Mouse (Mus musculus) forebrain, embryonic 12.5 days (tissue): Measurements from ENCODE around the gene Nectin2. TPM values are rescaled to one million over a fixed set of nuclear protein-coding genes. Genes with fewer than 3 reads are reported as not detected.

Experiments used
- ATAC-seq: fragments of 200-750 bp; cut with Nextera tagmentation; 2 replicates; pipeline ENCODE4 v1.8.0; 2017; ENCODE audit warnings: moderate TSS enrichment; ENCODE audit not compliant: low FRiP score
- H3K27ac ChIP-seq: fragments of 300-500 bp; sonication (generic); 2 replicates; pipeline ENCODE4 v1.5.1; 2016; ENCODE audit warnings: mild to moderate bottlenecking
- H3K27me3 ChIP-seq: fragments of 300-500 bp; sonication (generic); 2 replicates; pipeline ENCODE4 v1.6.1; 2016; ENCODE audit warnings: mild to moderate bottlenecking
- H3K36me3 ChIP-seq: fragments of 300-500 bp; sonication (generic); replicated peaks from 2 replicates; pipeline ENCODE4 v1.6.1; 2016; ENCODE audit warnings: mild to moderate bottlenecking
- H3K4me1 ChIP-seq: fragments of 300-500 bp; sonication (generic); 2 replicates; pipeline ENCODE4 v1.6.1; 2016
- H3K4me2 ChIP-seq: fragments of 300-500 bp; sonication (generic); 2 replicates; pipeline ENCODE4 v1.6.1; 2016; ENCODE audit warnings: mild to moderate bottlenecking, moderate library complexity
- H3K4me3 ChIP-seq: fragments of 300-500 bp; sonication (generic); replicated peaks from 2 replicates; pipeline ENCODE4 v1.5.1; 2016; ENCODE audit warnings: mild to moderate bottlenecking
- H3K9ac ChIP-seq: fragments of 300-500 bp; sonication (generic); 2 replicates; pipeline ENCODE4 v1.6.1; 2016; ENCODE audit warnings: mild to moderate bottlenecking
- H3K9me3 ChIP-seq: fragments of 300-500 bp; sonication (generic); 2 replicates; pipeline ENCODE4 v1.6.1; 2016
- WGBS: fragments of 180-500 bp; shearing (Covaris S2); methylation state at CpG from one replicate; pipeline ENCODE4 v1.1.7; 2016; 5-methylcytosine and 5-hydroxymethylcytosine counted together
- polyA plus RNA-seq: library from polyadenylated mRNA; unstranded; fragments of >200 nt; fragmentation: Nextera tagmentation; extraction: Ambion mirVana; gene quantifications from 2 replicates; pipeline ENCODE4 v1.2.1, GENCODE M21; 2016

The Nectin2 gene
- polyA plus RNA-seq, 1 experiment from 2014 or later = 47.3 TPM

DNA sequence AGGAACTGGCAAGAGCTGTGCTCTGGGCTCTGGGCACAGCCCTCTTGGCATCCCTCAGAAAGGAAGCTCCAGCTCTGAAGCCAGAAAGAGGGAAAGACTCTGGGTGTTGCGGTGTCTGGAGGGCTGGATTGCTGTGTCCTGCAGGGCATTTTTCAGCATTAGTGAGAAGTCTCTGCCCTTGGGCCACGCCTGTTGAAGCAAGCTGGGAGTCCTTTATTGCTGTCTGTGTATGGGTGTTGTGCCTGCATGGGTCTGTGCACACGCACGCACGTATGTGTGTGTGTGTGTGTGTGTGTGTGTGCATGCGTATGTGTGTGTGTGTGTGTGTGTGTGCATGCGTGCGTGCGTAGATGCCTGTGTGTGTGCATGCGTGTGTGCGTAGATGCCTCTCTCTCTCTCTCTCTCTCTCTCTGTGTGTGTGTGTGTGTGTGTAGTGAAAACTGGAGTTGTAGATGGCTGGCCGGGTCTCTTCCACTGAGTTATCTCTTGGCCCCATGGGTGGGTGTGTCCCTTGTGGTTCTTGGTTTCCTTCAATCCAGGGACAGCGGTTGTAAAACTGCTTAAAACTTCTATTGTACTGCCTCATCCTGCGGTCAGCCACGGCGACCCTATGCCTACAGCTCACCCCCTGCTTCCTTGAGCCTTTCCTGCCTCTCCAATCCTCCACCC lies 13.8 kb downstream of the Nectin2 start:
- 95% methylated on average over 16 of the region's 16 CpGs for WGBS
- ATAC-seq = no peak
- H3K4me1 ChIP-seq = peaks cover 3% of the 10 kb centered on the region; the same call in 1 of the 2 replicates
- no peaks in the 10 kb centered on the region for H3K9me3 ChIP-seq
- no peak overlapping the region for H3K9ac ChIP-seq
- H3K27ac ChIP-seq = no peak overlapping the region
- no peak overlapping the region for H3K4me3 ChIP-seq
- peaks cover 54% of the 10 kb centered on the region for H3K36me3 ChIP-seq
- H3K4me2 ChIP-seq = no peak overlapping the region
- no peaks in the 10 kb centered on the region for H3K27me3 ChIP-seq

- no peak overlapping the region for H3K9ac ChIP-seq
- no peak overlapping the region for H3K27ac ChIP-seq
- no peaks in the 10 kb centered on the region for H3K27me3 ChIP-seq
- WGBS = 83% methylated on average over 10 of the region's 10 CpGs
- H3K4me3 ChIP-seq = no peak overlapping the region
- no peaks in the 10 kb centered on the region for H3K9me3 ChIP-seq
- no peaks in the 10 kb centered on the region for H3K4me1 ChIP-seq
- no peak for ATAC-seq
- H3K36me3 ChIP-seq = peaks cover 70% of the 10 kb centered on the region
- H3K4me2 ChIP-seq = no peak overlapping the region
Measured at GRCm38 (mm10) chr7:19734178-19734666, 16.1 kb downstream of the Nectin2 start.

DNA sequence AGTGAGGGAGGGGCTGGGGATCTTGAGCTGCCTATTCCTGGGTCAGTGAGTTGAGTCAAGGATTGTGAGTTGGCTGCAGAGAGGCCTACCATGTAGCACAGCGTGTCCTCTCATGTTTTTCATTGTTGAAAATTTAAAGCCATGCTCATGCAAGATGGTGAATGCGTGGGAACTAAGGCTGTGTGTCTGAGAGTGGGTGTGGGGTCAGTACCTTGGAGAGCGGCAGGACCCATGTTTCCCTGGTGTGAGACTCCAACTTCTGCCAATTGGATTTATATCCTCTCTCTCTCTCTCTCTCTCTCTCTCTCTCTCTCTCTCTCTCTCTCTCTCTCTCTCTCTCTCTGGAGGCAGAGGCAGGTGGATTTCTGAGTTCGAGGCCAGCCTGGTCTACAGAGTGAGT lies 23.7 kb downstream of the Nectin2 start:
- H3K4me3 ChIP-seq = no peak overlapping the region
- peaks cover 4% of the 10 kb centered on the region; the same call in 1 of the 2 replicates for H3K9me3 ChIP-seq
- 90% methylated on average over 3 of the region's 4 CpGs for WGBS
- no peak overlapping the region for H3K4me2 ChIP-seq
- H3K27me3 ChIP-seq = no peaks in the 10 kb centered on the region
- ATAC-seq = no peak
- no peak overlapping the region for H3K27ac ChIP-seq
- no peaks in the 10 kb centered on the region for H3K4me1 ChIP-seq
- peaks cover 86% of the 10 kb centered on the region for H3K36me3 ChIP-seq
- H3K9ac ChIP-seq = no peak overlapping the region

DNA sequence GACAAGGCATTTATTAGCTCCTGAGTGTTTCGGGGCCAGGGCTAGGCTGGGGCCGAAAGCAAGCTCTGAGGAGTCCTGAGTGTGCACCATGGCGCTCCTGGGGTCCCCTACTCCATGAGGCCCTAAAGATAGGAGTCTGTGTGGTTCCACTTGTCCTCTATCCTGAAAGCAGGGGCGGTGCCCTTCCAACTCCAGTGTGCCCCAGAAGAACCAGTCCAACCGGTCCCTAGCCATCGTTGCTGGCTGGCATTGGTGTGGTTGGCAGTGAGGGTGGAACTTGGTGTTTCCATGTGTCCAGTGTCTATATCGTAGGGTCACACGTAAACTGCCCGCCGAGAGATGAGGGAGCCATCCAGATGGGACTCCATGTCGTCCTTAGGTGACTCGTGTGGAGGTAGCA lies 26.1 kb downstream of the Nectin2 start:
- no peak overlapping the region for H3K27ac ChIP-seq
- peaks cover 74% of the 10 kb centered on the region for H3K36me3 ChIP-seq
- H3K4me3 ChIP-seq = no peak overlapping the region
- H3K27me3 ChIP-seq = no peaks in the 10 kb centered on the region
- WGBS = 95% methylated on average over 12 of the region's 12 CpGs
- H3K4me2 ChIP-seq = no peak overlapping the region
- H3K9ac ChIP-seq = no peak overlapping the region
- H3K9me3 ChIP-seq = peaks cover 16% of the 10 kb centered on the region
- no peak for ATAC-seq
- H3K4me1 ChIP-seq = no peaks in the 10 kb centered on the region

DNA sequence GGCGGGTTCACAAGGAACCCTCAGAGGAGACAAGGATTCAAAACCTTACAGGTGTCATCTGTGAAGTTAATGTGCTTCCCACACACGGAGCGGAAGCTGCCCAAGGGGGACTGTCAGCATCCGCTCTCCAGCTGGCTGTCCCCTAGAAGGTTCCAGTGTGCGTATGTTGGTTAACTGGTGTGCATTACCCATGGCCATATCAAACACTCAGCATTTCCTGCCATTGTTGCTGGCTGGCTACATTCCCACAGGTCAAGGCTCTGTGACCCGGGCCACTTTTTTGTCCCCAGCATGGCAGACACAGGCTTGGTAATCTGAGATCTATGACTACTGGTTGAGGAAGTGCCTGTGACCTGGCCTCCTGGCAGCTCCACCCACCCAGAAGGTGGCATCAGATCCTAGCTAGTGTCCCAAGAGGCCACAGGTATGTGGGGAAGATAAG lies 27.5 kb downstream of the Nectin2 start:
- H3K4me2 ChIP-seq = no peak overlapping the region
- no peak overlapping the region for H3K9ac ChIP-seq
- no peak overlapping the region for H3K27ac ChIP-seq
- no peaks in the 10 kb centered on the region for H3K4me1 ChIP-seq
- H3K9me3 ChIP-seq = peaks cover 16% of the 10 kb centered on the region
- H3K27me3 ChIP-seq = no peaks in the 10 kb centered on the region
- no peak overlapping the region for H3K4me3 ChIP-seq
- 89% methylated on average over 6 of the region's 6 CpGs for WGBS
- ATAC-seq = no peak
- H3K36me3 ChIP-seq = peaks cover 60% of the 10 kb centered on the region

- no peaks in the 10 kb centered on the region for H3K27me3 ChIP-seq
Measured at GRCm38 (mm10) chr7:19719200-19719599, 31.1 kb downstream of the Nectin2 start.

DNA sequence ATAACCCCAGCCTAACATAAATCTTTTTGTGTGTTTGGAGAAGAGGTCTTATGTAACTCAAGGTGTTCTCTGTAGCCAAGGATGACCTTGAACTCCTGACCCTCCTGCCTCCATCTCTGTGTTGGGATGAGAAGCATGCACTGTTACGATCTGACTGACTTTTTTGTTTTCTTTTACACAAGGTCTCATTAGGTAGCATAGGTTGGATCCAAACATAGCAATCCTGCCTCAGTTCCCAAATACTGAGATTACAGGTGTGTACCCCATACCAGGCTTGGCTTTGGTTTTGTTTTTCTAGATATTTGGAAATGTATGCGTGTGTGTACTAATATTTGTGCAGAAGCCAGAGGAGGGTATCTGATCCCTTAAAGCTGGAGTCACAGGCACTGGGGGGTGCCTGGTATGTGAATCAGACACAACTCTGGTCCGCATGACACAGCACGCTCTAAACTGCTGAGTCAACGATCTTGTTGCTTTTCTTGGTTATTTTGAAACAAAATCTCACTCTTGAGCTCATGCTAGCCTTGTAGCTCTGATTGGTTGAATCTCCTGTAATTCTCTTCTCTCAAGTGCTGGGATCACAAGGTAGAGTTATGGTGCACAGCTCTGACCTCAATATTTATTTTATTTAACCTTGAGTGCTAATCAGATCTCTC lies 31.9 kb downstream of the Nectin2 start:
- Histone ChIP-seq H3K4me3 (no peak overlapping the region), H3K36me3 (peaks cover 30% of the 10 kb centered on the region), H3K9me3 (peaks cover 16% of the 10 kb centered on the region), H3K27ac (no peak overlapping the region), H3K4me1 (peaks cover 18% of the 10 kb centered on the region), H3K9ac (no peak overlapping the region), H3K4me2 (no peak overlapping the region), H3K27me3 (no peaks in the 10 kb centered on the region)
- 92% methylated on average over 5 of the region's 5 CpGs for WGBS
- no peak for ATAC-seq

More at GRCm38 (mm10) chr7:19719200-19719599, 31.1 kb downstream of the Nectin2 start:
- no peak overlapping the region for H3K9ac ChIP-seq
- peaks cover 11% of the 10 kb centered on the region for H3K4me1 ChIP-seq
- ATAC-seq = no peak
- H3K4me3 ChIP-seq = no peak overlapping the region
- peaks cover 16% of the 10 kb centered on the region for H3K9me3 ChIP-seq
- H3K27ac ChIP-seq = no peak overlapping the region
- H3K4me2 ChIP-seq = no peak overlapping the region
- H3K36me3 ChIP-seq = peaks cover 33% of the 10 kb centered on the region
- WGBS = 88% methylated on average over 4 of the region's 4 CpGs

DNA sequence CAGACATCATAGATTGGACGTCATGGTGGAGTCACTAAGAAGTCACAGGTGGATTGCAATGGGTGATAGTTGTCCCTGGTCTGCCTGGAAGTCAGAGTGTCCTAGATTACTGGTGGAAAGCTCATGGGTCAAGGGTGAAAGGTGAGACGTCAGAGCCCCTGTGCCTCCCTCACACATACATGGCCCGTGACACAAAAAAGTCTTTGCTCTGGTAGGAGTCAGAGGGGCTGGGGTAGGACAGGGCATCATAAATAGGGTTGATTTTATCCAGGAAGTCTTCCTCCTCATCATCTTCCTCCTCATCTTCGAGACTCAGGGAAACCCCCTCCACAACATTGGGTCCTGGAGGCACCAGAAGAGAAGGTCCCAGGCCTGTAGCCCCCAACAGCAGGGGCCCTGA lies 32.9 kb downstream of the Nectin2 start:
- no peak for ATAC-seq
- H3K9me3 ChIP-seq = peaks cover 16% of the 10 kb centered on the region
- no peak overlapping the region for H3K4me3 ChIP-seq
- H3K9ac ChIP-seq = no peak overlapping the region; the same call in 1 of the 2 replicates
- no peak overlapping the region for H3K4me2 ChIP-seq
- peaks cover 36% of the 10 kb centered on the region for H3K36me3 ChIP-seq
- peaks cover 19% of the 10 kb centered on the region for H3K4me1 ChIP-seq
- H3K27me3 ChIP-seq = no peaks in the 10 kb centered on the region
- WGBS = 96% methylated on average over 4 of the region's 4 CpGs
- no peak overlapping the region for H3K27ac ChIP-seq

DNA sequence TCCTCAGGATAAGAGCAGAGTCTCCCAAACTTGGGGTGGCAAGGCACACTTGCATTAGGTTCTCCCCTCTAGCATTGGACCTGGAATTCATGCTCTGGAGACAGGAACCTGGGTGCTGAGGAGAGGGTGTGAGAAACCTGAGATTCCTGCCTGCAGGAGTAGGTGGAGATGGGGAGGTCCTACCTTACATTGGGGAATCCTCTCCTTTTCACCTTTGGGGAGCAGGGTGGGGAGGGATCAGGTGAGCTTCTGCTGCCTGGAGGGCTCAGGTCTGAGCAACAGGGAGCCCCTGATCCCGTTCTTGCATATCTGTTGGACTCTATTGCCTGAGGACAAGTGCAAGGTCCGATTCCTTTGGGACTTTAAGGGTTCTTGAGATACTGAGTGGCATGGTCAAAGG lies 33.5 kb downstream of the Nectin2 start:
- H3K4me1 ChIP-seq = peaks cover 19% of the 10 kb centered on the region
- peak overlapping the region; percentile 52 for H3K4me2 ChIP-seq
- 0 out of 2 replicates have a peak overlapping the region, but pooled peaks have one; percentile 40 for H3K9ac ChIP-seq
- no peak overlapping the region; the same call in 1 of the 2 replicates for H3K4me3 ChIP-seq
- 84% methylated on average over 2 of the region's 2 CpGs for WGBS
- H3K27ac ChIP-seq = peak overlapping the region; percentile 91
- H3K36me3 ChIP-seq = peaks cover 39% of the 10 kb centered on the region
- H3K27me3 ChIP-seq = no peaks in the 10 kb centered on the region
- H3K9me3 ChIP-seq = peaks cover 15% of the 10 kb centered on the region
- no peak for ATAC-seq

DNA sequence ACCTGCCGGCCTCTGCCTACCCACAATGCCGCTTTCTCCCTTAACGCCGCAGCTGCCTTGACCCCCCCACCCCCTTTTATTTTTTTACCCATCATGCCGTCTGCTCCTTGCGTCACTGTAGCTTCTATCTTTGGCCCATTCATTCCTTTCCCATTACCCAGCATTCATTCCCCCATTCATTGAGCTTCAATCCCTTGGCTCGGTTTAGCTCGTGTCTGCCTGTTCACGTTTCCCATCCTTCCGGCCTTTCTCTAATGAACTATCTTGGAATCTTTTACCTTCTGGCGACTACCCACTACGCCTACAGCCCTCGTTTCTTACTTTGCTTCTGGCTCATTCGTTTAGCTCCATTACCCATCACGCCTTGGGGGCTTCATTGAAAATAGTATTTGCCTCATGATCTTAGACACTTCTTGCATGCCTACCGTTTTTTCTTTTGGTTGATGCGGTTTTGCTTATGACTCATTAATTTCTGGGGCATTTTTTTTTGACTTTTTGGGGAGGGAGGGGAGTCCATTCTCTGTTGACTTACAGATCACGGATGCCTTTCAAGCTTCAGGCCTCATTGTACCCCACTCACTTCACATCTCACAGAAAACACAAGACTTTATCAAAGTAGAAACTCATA lies 34.1 kb downstream of the Nectin2 start:
- ATAC-seq = no peak
- Histone ChIP-seq H3K9me3 (peaks cover 9% of the 10 kb centered on the region), H3K36me3 (peaks cover 38% of the 10 kb centered on the region), H3K4me3 (peak overlapping the region; percentile 36), H3K27ac (peak overlapping the region; percentile 91), H3K27me3 (no peaks in the 10 kb centered on the region), H3K9ac (peak overlapping the region; percentile 40), H3K4me1 (peaks cover 19% of the 10 kb centered on the region), H3K4me2 (peak overlapping the region; percentile 52)
- 7% methylated on average over 18 of the region's 18 CpGs for WGBS

DNA sequence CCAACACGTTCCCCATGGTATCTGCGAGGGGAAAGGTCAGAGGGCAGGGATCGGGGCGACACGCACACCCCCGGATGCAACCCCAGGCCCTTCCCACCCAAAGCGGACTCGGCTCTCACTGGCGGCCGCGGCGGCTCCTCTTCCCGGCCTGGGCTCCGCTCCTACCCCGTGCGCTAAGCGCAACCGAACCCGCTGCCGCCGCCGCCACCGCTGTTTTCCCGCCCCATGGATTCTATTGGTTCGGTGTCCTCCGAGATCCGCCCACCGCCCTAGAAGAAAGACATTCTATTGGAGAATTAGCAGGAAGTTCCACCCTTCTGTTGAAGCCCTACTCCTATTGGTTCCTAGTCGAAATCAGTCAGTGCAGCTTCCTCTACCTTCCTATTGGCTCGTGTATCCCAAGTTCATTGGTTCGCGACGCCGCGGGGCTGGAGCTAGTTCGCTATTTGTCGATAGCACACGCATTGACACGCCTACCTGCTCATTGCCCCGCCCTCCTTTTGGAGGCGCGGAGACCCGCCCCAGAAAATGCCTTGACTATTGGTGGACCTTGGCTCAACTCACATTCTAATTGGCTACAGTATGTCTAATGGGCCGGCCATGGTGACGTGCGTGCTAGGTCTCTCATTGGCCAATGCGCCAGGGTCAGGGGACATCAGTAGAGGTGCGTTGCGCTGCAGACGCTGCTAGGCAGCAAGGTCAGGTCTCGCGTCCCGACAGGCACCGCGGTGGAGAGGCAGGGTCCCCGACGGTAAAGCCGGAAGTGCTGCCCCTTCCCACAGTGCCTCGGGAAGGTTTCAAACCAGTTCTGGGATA lies 34.8 kb downstream of the Nectin2 start, which contains the start of gene Tomm40:
TSS of gene Tomm40 (minus strand) at position 200 of the 816 bp plus-strand sequence.
- Histone ChIP-seq H3K4me3 (peak within 1 kb of the TSS; percentile 99), H3K27me3 (no peaks in the 10 kb centered on the region), H3K4me2 (peak within 1 kb of the TSS; percentile 97), H3K9me3 (peaks cover 2% of the 10 kb centered on the region), H3K9ac (peak within 1 kb of the TSS; percentile 94), H3K4me1 (peaks cover 19% of the 10 kb centered on the region), H3K36me3 (peaks cover 38% of the 10 kb centered on the region), H3K27ac (peak within 1 kb of the TSS; percentile 91)
- peak; percentile 99 for ATAC-seq
- WGBS = under 1% methylated on average over 58 of the region's 59 CpGs
